Mouse (Mus musculus) hindbrain, embryonic 16.5 days (tissue): ENCODE results near the gene Arglu1. TPM values are rescaled to one million over a fixed set of nuclear protein-coding genes. Genes with fewer than 3 reads are reported as not detected.
A peak's percentile ranks its signal among the peaks of the same experiment; 100 is the strongest.

Experiments
- ATAC-seq: fragments of 200-750 bp; cut with Nextera tagmentation; 2 replicates; pipeline ENCODE4 v1.8.0; 2017; ENCODE audit warnings: moderate TSS enrichment, moderate library complexity
- H3K27ac ChIP-seq: fragments of 300-500 bp; sonication (generic); 2 replicates; pipeline ENCODE4 v1.5.1; 2014; ENCODE audit warnings: low read depth, mild to moderate bottlenecking, control low read depth, low read length, moderate library complexity
- H3K27me3 ChIP-seq: fragments of 300-500 bp; sonication (generic); replicated peaks from 2 replicates; pipeline ENCODE4 v1.6.1; 2014; ENCODE audit warnings: low read length; ENCODE audit not compliant: control insufficient read depth, insufficient read depth
- H3K36me3 ChIP-seq: fragments of 300-500 bp; sonication (generic); 2 replicates; pipeline ENCODE4 v1.6.1; 2014; ENCODE audit warnings: mild to moderate bottlenecking, low read length, moderate library complexity, mixed read lengths; ENCODE audit not compliant: control insufficient read depth, insufficient read depth
- H3K4me1 ChIP-seq: fragments of 300-500 bp; sonication (generic); 2 replicates; pipeline ENCODE4 v1.6.1; 2014; ENCODE audit warnings: low read depth, low read length; ENCODE audit not compliant: control insufficient read depth, insufficient read depth
- H3K4me2 ChIP-seq: fragments of 300-500 bp; sonication (generic); 2 replicates; pipeline ENCODE4 v1.6.1; 2014; ENCODE audit warnings: mild to moderate bottlenecking, low read length, control low read depth, moderate library complexity
- H3K4me3 ChIP-seq: fragments of 300-500 bp; sonication (generic); 2 replicates; pipeline ENCODE4 v1.5.1; 2014; ENCODE audit warnings: mild to moderate bottlenecking, low read length, control low read depth, moderate library complexity
- H3K9ac ChIP-seq: fragments of 300-500 bp; sonication (generic); 2 replicates; pipeline ENCODE4 v1.6.1; 2014; ENCODE audit warnings: low read depth, mild to moderate bottlenecking, control low read depth, low read length, moderate library complexity
- H3K9me3 ChIP-seq: fragments of 300-500 bp; sonication (generic); 2 replicates; pipeline ENCODE4 v1.6.1; 2014; ENCODE audit warnings: mild to moderate bottlenecking, low read length, moderate library complexity; ENCODE audit not compliant: control insufficient read depth
- WGBS: fragments of 180-500 bp; shearing (Covaris S2); extraction: QIAGEN DNeasy Blood & Tissue Kit; methylation state at CpG from one replicate; pipeline ENCODE4 v1.1.7; 2014; 5-methylcytosine and 5-hydroxymethylcytosine counted together
- polyA plus RNA-seq: library from polyadenylated mRNA; unstranded; fragments of >200 nt; fragmentation: Nextera tagmentation; extraction: Ambion mirVana; gene quantifications from 2 replicates; pipeline ENCODE4 v1.2.1, GENCODE M21; 2015

Gene Arglu1
- polyA plus RNA-seq, 1 experiment from 2014 or later = 111 TPM

- no peak for ATAC-seq
These were observed 9.9 kb upstream of the Arglu1 start for GRCm38 (mm10) chr8:8700229-8700628.

GRCm38 (mm10) chr8:8689454-8690145, 721 bp downstream of the Arglu1 start:
- H3K9me3 ChIP-seq = no peaks in the 10 kb centered on the region
- H3K4me1 ChIP-seq = peaks cover 28% of the 10 kb centered on the region
- no peaks in the 10 kb centered on the region for H3K27me3 ChIP-seq
- peak overlapping the region; percentile 100 for H3K9ac ChIP-seq
- 1% methylated on average over 38 of the region's 68 CpGs for WGBS
- H3K27ac ChIP-seq = peak overlapping the region; percentile 98
- H3K36me3 ChIP-seq = no peaks in the 10 kb centered on the region
- peak; percentile 80 for ATAC-seq
- peak overlapping the region; percentile 87 for H3K4me2 ChIP-seq
- peak overlapping the region; percentile 83 for H3K4me3 ChIP-seq

More at GRCm38 (mm10) chr8:8700229-8700628, 9.9 kb upstream of the Arglu1 start:
- Histone ChIP-seq H3K9me3 (no peaks in the 10 kb centered on the region), H3K27me3 (no peaks in the 10 kb centered on the region), H3K9ac (no peak overlapping the region), H3K27ac (no peak overlapping the region), H3K36me3 (no peaks in the 10 kb centered on the region), H3K4me2 (no peak overlapping the region), H3K4me1 (no peaks in the 10 kb centered on the region), H3K4me3 (no peak overlapping the region)
- WGBS = 85% methylated on average over 4 of the region's 4 CpGs

- Histone ChIP-seq H3K36me3 (no peaks in the 10 kb centered on the region), H3K27ac (no peak overlapping the region), H3K4me3 (peak overlapping the region; percentile 83), H3K9me3 (no peaks in the 10 kb centered on the region), H3K4me2 (peak overlapping the region; percentile 87), H3K27me3 (no peaks in the 10 kb centered on the region), H3K4me1 (peaks cover 28% of the 10 kb centered on the region), H3K9ac (peak overlapping the region; percentile 100)
- ATAC-seq = no peak
- WGBS = 7% methylated on average over 9 of the region's 9 CpGs
These were observed 1.4 kb downstream of the Arglu1 start for GRCm38 (mm10) chr8:8688823-8689453.

GRCm38 (mm10) chr8:8685517-8685916, 4.8 kb downstream of the Arglu1 start:
- Histone ChIP-seq H3K27me3 (no peaks in the 10 kb centered on the region), H3K27ac (no peak overlapping the region), H3K9ac (no peak overlapping the region), H3K9me3 (no peaks in the 10 kb centered on the region), H3K4me3 (no peak overlapping the region), H3K36me3 (peaks cover 6% of the 10 kb centered on the region), H3K4me1 (peaks cover 28% of the 10 kb centered on the region), H3K4me2 (no peak overlapping the region)
- ATAC-seq = no peak
- 82% methylated on average over 2 of the region's 2 CpGs for WGBS

GRCm38 (mm10) chr8:8682697-8683096, 7.6 kb downstream of the Arglu1 start:
- H3K27me3 ChIP-seq = no peaks in the 10 kb centered on the region
- peaks cover 17% of the 10 kb centered on the region for H3K36me3 ChIP-seq
- H3K4me1 ChIP-seq = peaks cover 14% of the 10 kb centered on the region
- no peaks in the 10 kb centered on the region for H3K9me3 ChIP-seq
- ATAC-seq = no peak
- no peak overlapping the region for H3K4me2 ChIP-seq
- no peak overlapping the region for H3K4me3 ChIP-seq
- no peak overlapping the region for H3K27ac ChIP-seq
- H3K9ac ChIP-seq = no peak overlapping the region
- WGBS = 84% methylated on average over 3 of the region's 3 CpGs

GRCm38 (mm10) chr8:8678236-8678635, 12.1 kb downstream of the Arglu1 start:
- Histone ChIP-seq H3K4me1 (no peaks in the 10 kb centered on the region), H3K27me3 (no peaks in the 10 kb centered on the region), H3K9ac (no peak overlapping the region), H3K9me3 (no peaks in the 10 kb centered on the region), H3K4me3 (no peak overlapping the region), H3K4me2 (no peak overlapping the region), H3K27ac (no peak overlapping the region), H3K36me3 (peaks cover 17% of the 10 kb centered on the region)
- no peak for ATAC-seq
- WGBS = 90% methylated on average over 3 of the region's 3 CpGs

- Histone ChIP-seq H3K9me3 (no peaks in the 10 kb centered on the region), H3K9ac (no peak overlapping the region), H3K4me3 (no peak overlapping the region), H3K27me3 (no peaks in the 10 kb centered on the region), H3K4me1 (no peaks in the 10 kb centered on the region), H3K4me2 (no peak overlapping the region), H3K27ac (no peak overlapping the region), H3K36me3 (peaks cover 9% of the 10 kb centered on the region)
- 90% methylated on average over 5 of the region's 5 CpGs for WGBS
- ATAC-seq = no peak
These were observed 15.5 kb downstream of the Arglu1 start for GRCm38 (mm10) chr8:8674864-8675263.

GRCm38 (mm10) chr8:8661759-8662138, 28.6 kb downstream of the Arglu1 start:
- Histone ChIP-seq H3K4me2 (peak overlapping the region; percentile 66), H3K27ac (peak overlapping the region; percentile 84), H3K9ac (peak overlapping the region; percentile 68), H3K27me3 (no peaks in the 10 kb centered on the region), H3K36me3 (peaks cover 3% of the 10 kb centered on the region; the same call in 1 of the 2 replicates), H3K4me1 (peaks cover 10% of the 10 kb centered on the region), H3K9me3 (no peaks in the 10 kb centered on the region), H3K4me3 (peak overlapping the region; percentile 99)
- peak; percentile 40; the same call in 1 of the 2 replicates for ATAC-seq
- 0% methylated on average over 23 of the region's 23 CpGs for WGBS

- H3K4me2 ChIP-seq = peak within 1 kb of the TSS; percentile 66
- no peaks in the 10 kb centered on the region for H3K9me3 ChIP-seq
- peak within 1 kb of the TSS; percentile 90 for H3K27ac ChIP-seq
- H3K27me3 ChIP-seq = no peaks in the 10 kb centered on the region
- WGBS = under 1% methylated on average over 57 of the region's 70 CpGs
- peaks cover 13% of the 10 kb centered on the region for H3K4me1 ChIP-seq
- peak; percentile 95 for ATAC-seq
- H3K9ac ChIP-seq = peak within 1 kb of the TSS; percentile 94
- H3K36me3 ChIP-seq = no peaks in the 10 kb centered on the region
- peak within 1 kb of the TSS; percentile 99 for H3K4me3 ChIP-seq
These were observed 29.1 kb downstream of the Arglu1 start, which contains the start of gene Efnb2 for GRCm38 (mm10) chr8:8661103-8661758. Gene Efnb2, minus strand, starts transcription at chr8:8661242.
